Mouse (Mus musculus): ENCODE measurements around the gene Plppr1.

The Plppr1 gene

DNA sequence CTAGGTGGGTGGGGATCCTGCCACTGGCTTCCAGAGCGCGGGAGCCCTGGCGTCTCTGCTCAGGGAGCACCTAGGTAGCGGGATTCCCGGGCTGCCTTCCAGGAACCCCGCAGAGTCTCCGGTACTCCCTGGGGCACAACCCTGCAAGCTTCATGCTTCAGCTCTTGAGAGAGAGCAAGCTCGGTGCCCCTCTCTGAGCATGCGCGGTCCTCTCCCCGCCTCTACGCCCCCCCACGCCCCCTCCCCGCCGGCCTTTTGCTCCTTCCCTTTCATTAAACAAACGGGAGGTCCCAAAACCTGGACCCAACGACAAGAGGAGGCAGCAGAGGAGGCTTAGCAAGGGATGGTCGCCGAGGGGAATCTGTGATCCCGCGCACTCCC, at the start of gene Plppr1:
TSS of gene Plppr1 (plus strand) at position 253 of the 381 bp plus-strand sequence.
- DNase-seq: peak; percentile 4 to 11

DNA sequence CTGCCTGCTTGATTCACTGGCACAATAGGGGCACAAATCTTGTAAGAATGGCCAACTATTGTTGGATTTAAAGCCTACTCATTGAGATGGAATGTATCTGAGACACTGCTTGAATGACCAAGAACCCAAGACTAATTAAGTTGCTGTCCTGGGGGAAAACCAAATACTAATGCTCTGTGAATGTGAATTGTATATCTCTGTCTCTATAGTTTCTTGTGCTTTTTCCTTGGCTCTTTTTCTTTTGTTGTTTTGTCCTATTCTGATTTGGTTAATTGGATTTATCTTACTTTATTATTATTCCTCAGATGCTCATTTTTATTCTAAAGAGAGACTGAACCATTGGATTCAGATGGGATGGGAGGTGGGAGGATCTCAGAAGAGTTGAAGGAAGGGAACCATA, 42.4 kb upstream of the Plppr1 start:
- DNase-seq: no peak

DNA sequence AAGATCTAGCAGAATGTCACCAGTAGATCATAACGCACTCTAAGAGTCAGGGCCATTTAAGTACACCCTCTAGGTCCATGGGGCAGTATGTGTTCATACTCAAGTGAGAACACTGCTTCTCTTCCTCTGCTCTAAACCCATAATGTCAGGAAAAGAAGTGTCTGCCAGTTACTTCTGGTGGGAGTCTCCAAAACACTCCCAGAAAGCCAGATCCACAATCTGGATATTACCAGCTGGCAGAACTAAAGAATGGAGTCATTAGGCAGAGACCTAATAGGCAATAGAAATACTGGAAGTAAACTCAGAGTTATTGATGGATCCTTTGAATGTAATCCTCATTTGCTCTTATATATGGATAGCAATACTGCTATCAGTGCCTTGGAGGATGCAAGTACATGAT, 35.9 kb upstream of the Plppr1 start:
- DNase-seq: no peak

DNA sequence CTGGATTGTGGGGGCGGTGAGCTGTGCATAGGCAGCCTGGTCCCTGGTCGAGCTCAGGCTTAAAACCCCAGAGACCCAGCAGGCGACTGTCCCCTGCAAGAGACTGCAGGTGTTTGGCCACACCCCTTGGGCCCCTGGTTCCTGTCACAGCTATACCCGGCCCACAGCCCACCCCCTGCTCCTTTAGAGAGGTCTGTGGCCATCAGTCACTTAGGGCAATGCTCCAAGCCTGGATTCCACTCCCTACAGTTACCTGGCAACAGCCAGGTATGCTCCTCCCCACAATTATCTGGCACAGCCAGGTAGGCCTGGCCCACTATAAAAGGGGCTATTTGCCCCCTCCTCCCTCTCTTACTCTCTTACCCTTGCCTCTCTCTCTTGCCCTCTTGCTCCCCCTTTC, 20.8 kb upstream of the Plppr1 start:
- no peak for DNase-seq

DNA sequence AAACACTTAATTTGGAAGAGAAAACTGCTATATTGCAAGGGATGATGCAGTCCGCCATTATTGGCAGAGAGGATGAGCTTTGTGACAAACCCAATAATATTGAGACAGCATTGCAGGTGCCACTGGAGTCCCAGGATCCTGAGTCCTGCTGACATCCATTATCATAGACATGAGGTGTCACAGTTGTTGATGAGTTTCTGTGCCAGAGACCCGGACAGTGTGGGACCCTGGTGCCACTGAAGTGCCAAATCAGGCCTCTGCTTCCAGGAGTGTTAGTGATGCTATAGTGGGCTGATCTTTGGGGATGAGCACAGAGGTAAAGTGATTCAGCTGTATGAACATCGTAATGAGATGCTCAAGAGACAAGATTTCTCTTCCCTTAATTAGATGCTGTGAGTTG, 19.2 kb upstream of the Plppr1 start:
- DNase-seq: no peak

DNA sequence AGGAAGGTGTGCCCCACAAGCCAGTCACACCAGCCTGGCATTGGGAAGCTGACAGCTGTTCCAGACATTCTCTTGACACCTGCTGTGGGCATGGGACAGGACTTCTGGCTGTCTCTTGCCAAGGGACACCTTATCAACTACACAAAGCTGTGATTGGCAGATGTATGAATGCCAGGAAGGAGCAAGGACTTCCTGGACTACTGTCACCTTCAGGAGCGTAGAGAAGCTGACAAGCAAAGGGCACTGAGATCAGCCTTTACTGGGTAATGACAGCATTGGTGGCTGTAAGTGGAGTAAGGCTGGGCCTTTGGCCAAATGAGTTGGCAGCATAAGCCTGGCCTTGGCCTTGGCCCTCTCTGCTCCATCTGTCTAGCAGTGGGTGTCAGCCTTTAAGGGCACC, 17.4 kb upstream of the Plppr1 start:
- no peak for DNase-seq

DNA sequence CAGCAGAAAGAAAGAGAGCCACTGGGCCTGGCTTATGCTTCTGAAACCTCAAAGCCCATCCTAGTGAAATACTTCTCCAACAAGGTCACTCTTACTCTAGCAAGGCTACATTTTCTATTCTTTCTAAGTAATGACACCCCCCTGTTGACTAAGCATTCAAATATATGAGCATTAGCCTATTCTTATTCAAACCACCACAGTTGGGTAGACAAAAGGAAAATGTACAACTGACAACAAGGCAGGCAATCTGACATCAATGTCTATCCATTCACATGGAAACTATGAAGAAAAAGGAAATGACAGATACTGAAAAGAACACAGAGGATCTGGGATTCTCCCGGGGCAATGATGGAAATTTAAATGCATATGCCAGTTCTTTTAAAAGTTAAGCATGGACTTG, 8.4 kb upstream of the Plppr1 start:
- no peak for DNase-seq

DNA sequence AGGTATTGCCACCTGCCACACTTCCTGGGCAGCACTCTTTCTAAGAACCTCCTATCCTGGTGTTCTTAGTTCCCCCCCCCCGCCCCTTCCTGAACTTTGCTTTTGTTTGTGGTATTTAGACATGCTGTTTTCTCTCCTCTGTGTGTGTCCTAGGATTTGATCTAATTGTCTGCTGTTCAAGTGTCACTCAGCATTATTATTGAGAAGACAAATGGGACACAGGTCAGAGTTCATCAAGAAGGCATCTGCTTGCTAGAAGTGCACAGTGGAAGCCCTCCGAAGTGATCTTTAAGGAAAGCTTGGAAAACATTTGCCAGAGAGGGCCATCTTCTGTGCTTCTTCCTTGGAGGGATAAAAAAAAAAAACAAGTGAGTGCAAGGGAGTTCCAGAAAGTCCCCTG, 1.2 kb upstream of the Plppr1 start:
- no peak for DNase-seq

DNA sequence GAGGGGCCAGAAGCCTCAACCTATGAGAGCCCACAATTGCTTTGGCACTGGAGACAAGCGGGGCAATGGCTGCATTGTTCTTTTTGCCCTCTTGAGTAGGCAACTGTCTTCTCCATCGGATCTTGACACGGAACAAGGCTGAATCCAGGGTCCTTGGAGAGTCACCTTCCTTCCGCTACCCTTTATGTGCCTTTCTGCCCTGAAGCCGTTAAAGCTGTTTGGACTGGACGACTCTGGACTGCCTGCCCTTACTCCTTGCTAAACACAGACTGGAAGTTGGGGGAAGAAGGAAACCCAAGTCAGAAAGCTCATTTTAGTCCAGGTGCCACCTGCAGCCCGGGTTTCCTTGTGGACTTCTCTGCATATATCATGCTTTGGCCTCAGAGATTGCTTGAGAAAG, 516 bp upstream of the Plppr1 start:
- peak in 1 of 2 experiments; percentile 1 for DNase-seq

DNA sequence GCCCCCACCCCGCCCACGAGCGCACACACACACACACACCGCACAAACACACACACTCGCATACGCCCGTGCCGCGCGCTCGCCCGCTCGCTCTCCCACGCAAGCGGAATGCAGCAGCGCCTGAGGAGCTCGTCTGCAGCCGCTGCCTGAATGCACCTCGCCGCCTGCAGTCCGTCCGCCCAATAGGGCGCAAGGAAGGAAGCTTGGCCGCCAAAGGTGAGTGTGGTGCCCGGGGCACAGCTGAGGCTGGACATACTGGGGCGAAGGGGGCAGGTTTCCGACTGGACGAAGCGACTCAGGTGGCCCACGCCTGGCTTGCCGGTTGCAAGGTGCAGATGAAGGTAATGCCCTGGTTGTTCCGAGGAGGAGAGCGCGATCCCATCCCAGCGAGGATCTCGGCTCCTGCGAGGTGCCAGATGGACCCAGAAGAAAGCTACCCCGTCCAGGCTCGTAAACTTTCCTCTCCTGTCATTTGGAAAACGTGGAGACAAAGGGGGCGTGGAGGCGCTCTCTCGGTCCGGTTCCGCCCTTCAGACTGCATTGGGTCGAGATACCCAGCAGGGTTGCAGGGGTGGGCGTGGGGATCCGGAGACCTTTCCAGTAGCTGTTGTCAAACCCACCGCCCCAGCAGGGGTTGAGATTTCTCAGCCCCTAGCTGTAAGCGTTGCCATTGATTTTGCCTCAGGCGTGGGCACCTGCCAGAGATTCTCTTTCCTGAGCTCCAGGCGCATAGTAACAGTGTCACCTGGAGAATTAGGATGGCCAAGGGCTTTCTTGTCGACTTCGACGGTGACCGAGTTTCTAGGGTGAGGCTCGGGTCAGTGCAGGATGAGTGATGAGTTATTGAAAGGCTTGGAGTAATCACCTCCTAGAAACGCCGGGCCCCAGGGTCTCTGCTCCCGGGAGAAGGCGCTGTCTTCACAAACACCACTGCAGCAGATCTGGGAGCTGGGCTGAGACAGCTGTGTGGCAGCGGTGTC, 619 bp downstream of the Plppr1 start:
- peak; percentile 5 to 22 for DNase-seq

DNA sequence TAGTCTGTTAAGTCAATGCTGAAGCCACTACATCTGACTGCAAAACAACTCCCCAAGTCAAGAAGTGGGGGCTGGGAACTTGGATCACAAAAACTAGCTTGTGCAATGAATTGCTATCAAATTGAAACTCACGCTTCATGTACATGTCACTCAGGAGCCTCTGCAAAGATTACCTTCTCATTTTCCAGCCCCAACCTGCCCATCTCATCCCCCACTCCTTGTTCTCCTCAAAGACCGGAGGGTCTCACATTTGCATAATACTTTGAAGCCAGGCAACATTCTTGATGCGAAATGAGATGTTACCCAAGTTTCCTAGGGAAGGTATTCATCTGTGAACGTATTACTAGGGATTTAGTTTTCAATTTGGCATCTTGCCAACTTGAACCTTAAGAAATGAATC, 10.4 kb downstream of the Plppr1 start:
- DNase-seq: no peak

DNA sequence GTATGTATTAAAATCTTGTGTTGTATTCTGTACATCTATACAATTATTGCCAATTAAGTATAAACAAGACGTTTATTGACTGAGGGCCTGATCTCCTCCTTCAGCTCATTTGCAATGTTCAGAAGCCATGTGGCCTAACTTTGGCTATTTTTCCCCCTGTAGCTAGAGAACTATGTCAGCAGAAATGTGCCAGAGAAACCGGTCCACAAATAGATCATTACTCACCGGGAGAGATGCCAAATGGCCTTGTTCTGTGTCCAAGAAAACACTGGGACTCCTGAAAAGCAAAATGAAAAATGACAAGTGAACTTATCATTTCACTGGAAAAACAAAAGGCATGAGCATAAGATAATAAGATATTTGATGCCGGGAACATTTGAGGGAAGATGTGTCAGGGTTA, 13.8 kb downstream of the Plppr1 start:
- DNase-seq: peak; percentile 26 to 32

DNA sequence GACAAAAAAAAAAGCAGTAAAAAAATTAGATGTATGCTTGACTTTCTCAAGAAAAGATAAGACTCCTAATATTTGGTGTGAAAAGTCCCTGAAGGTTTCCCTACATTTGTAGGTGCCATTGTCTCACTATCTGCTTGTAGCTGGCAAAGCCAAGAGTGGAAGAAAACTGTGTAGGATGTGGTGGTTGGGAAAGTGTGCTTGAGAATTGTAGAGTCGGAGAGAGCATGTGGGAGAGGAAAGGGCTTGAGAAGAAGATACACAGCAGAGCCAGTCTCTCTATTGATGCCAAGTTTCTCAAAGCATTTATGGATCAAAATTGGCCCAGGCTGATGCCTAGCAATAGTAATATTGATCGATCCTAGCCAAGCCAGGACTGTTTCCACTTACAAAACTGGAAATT, 16.8 kb downstream of the Plppr1 start:
- no peak for DNase-seq

DNA sequence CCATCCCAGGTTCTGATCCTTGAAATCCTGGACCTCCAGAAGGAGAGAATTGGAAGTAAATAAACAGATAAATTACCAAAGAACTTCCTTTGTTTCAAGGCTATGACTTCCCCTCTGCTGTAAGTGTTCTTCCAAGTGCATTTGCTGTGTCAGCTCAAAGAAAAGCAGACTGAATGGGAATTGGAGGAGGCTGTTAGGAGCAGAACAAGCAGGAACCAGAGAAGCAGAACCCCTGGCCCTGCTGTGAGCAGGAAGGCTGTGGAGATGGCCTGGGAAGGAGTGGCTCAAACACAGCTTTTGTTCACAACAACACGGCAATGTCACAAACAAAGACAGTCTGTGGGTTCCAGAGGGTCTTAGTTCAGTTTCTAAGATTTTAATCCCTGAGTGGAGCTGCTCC, 20.3 kb downstream of the Plppr1 start:
- no peak for DNase-seq

DNA sequence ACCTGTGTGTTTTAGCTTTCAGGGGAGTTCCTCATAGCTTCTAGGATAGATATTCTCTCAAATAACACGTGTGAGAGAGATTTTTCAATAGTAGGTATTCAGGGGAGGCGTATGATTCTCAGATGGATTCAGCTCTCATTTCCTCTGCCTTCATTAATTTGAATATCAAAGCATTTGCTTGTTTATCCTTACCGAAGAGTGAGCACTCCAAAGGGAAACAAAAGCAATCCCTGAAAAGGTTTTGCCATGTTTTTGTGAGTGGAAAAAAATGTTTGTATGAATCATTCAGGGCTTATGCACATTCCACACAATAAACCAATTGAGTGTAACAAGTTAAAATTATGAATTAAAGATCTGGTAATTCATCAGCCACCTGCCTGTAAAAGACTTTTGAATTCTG, 29.1 kb downstream of the Plppr1 start:
- DNase-seq: no peak

DNA sequence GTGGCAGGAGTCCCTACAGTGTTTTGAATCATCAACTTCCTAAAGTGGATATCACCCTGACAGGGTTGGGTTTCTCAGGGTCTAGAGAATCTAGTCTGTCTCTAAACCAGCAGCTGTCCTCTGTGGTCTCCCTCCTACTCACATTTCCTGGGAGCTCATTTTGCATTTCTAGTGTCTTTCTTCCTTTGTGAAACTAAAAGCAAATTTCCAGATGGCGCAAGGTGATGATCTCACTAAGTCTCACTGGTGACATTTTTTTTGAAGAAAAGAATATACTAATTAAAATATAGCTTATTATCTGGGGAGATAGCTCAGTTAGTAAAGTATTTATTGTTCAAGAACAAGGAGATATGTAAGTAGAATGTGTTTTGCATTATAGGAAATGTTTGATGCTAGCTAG, 31.4 kb downstream of the Plppr1 start:
- no peak for DNase-seq

DNA sequence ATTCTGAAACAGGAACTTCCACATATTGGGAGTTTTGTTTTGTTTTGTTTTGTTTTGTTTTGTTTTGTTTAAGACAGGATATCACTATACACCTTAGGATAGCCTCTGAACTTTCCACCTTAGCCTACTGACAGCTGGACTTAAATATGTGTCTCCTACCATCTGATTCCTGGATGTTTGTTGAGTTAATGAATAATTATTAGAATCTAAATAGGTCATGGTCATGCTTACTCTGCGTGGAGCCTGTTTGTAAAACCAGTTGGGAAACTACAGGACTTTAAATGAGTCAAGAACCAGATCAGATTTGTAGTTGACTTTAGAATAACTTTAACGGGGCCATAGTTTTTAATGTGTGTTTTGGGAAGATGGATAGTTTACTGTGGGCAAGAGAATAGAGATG, 40.4 kb downstream of the Plppr1 start:
- no peak for DNase-seq

DNA sequence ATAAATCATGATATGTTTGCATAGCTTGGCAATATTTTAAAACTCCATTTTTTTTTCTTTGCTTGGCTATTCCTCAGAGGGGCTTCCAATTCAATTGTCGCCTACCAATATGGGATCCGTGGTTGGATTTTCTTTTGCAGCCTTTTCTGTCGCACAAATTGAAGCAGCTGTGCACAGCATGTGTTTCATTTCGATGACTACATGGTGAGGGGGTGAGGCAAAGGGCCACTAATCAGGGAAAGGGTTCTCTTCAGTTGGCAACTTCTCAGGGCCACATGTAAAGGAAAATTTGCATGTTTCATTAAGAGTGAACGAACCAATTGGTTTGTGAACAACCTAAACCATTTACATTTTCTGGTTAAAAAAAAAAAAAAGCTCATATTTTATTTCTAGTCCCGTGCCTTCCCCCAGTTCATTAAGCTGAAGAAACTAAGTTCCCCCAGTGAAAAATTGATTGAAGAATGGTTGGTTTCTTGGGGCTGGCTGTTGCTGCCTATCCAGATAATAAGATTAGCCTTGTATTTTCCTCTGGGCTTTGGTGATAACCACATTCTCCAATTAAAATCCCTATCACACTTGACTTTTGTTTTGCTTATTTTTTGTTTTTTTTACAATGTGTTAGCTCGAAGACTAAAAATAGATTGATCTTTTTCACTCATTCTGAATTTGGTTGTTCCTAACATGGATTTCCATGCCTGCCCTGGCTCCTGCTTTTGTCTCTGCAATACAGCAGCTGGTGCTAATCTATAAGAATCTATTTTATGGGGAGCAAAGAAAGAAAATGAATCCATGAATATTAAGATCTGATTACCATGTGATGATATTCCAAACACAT, 43.1 kb downstream of the Plppr1 start:
- no peak for DNase-seq

DNA sequence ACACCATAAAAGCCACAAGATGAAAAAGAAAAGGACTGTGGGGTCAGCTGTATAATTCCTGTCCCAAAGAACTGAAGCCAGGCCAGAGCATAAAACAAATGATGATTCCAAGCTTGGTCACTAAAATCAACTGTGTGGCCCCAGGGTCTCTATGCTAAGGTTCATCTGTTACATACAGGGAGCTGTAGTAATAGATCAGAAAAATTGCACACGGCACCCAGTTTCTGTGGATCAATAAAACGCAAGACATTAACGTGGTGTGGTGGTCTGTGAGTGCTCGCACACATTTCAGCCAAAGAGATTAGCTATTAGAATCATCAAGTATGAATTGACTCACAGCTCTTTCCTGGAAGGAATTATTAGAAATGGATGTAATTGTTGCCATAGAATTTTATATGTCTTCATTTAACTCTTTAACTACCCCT, 43.7 kb downstream of the Plppr1 start:
- DNase-seq: no peak

DNA sequence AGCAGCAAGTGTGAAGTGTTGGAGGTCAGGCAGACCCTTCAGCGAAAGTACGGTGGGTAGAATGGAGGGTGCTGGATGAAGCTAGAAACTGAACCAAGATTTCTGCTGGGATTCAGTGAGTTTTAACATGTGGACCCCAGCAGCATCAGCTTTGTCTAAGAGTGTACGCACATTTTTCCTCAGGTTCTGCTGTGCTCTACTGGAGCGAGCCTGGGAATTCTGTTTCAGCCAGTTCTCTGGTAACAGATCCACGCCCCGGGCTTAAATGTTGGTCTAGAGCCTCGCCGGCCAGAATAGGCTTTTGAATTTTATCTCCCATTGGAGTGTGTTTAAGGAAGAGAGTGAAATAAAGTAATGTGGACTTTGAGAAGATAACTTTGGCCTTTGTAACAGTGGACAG, 45.8 kb downstream of the Plppr1 start:
- DNase-seq: no peak

DNA sequence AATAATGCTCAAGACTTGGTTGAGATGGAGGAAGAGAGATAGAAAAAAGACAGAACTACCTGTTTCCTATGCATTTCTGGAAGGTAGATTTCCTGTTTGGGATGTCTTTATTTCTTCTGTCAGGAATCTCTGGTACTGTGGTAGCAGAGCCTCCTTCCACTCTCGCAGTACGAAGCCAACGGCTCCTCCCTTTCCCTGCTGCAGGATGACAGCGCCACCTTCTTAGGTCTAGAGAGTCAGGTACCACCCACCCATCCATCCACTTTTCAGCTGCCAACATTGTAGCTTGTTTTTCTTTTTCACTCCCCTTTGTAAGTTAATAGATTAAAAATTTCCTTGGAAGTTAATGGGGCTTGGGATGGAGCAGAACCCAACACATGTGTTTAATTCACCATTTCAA, 48.8 kb downstream of the Plppr1 start:
- DNase-seq: no peak

DNA sequence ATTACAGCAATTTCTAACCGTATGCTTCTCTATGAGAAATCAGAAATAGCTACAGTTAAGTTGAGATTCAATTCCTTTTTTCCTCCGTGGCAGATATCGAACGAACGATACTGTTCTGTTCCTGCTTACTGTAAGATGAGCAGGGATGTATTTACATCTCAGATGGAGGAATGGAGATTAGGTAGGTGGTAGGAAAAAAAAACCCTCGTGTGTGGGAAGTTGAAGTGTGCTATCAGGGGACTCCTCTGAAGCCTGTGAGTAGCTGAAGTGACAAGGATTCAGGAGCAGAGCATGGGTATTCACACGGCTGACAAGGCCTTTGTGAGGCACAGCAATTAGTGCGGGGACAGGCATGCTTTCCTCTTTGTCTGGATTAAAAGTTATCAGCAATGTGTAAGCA, 49.3 kb downstream of the Plppr1 start:
- no peak for DNase-seq

DNA sequence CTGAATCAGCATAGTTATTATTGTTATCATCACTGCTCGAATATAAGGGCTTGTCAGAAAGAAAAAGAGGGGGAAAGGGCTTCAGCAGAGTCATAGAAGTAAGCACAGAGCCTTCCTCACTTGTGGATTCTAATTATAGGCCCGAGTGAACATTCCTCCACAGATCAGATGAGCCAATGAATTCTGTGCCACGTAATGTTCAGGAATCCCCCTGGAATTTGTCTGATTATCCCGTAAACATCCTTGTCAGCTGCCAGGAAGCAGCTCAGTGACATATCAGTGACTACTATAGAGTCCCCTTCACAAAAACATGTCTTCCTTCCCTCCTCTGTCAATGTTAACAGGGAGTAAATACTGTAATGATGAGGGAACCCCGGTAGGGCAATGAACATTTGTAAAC, 50.9 kb downstream of the Plppr1 start:
- DNase-seq: no peak

DNA sequence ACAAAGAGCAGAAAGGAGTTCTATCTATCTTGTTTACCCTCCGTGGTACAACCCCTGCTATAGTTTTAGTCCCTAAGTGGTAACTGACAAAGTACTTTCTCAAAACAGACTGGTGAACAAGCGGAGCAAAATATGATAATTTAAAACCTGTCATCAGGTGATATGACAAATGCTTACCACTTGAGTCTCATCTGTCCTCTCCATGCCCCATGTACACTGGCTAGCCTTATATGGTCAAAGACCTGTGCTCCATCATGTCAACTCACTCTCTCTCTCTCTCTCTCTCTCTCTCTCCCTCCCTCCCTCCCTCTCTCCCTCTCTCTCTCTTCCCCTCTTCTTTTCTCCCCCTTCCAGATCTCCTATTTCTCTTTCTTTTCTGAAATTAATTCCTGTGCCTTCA, 59.8 kb downstream of the Plppr1 start:
- no peak for DNase-seq

Data from kidney, adult 8-10 months (tissue).